Mouse (Mus musculus) limb, embryonic 15.5 days (tissue): ENCODE results near the gene Trim2. TPM values are rescaled to one million over a fixed set of nuclear protein-coding genes. Genes with fewer than 3 reads are reported as not detected.

ENCODE experiments used
- ATAC-seq: fragments of 200-750 bp; cut with Nextera tagmentation; 2 replicates; pipeline ENCODE4 v1.8.0; 2017; ENCODE audit warnings: low read depth, moderate TSS enrichment; ENCODE audit not compliant: insufficient number of reproducible peaks, low FRiP score, low TSS enrichment
- H3K27ac ChIP-seq: fragments of 300-500 bp; sonication (generic); 2 replicates; pipeline ENCODE4 v1.5.1; 2015; ENCODE audit warnings: moderate library complexity, mild to moderate bottlenecking, inconsistent platforms
- H3K27me3 ChIP-seq: fragments of 300-500 bp; sonication (generic); 2 replicates; pipeline ENCODE4 v1.6.1; 2015; ENCODE audit warnings: inconsistent platforms
- H3K36me3 ChIP-seq: fragments of 300-500 bp; sonication (generic); 2 replicates; pipeline ENCODE4 v1.6.1; 2015; ENCODE audit warnings: inconsistent platforms
- H3K4me1 ChIP-seq: fragments of 300-500 bp; sonication (generic); 2 replicates; pipeline ENCODE4 v1.6.1; 2015; ENCODE audit warnings: inconsistent platforms
- H3K4me2 ChIP-seq: fragments of 300-500 bp; sonication (generic); 2 replicates; pipeline ENCODE4 v1.6.1; 2015; ENCODE audit warnings: mild to moderate bottlenecking, inconsistent platforms
- H3K4me3 ChIP-seq: fragments of 300-500 bp; sonication (generic); 2 replicates; pipeline ENCODE4 v1.5.1; 2015; ENCODE audit warnings: mild to moderate bottlenecking, inconsistent platforms
- H3K9ac ChIP-seq: fragments of 300-500 bp; sonication (generic); 2 replicates; pipeline ENCODE4 v1.6.1; 2015; ENCODE audit warnings: inconsistent platforms
- H3K9me3 ChIP-seq: fragments of 300-500 bp; sonication (generic); 2 replicates; pipeline ENCODE4 v1.6.1; 2016; ENCODE audit warnings: inconsistent platforms
- WGBS: fragments of 180-500 bp; shearing (Covaris S2); methylation state at CpG from one replicate; pipeline ENCODE4 v1.1.7; 2015; 5-methylcytosine and 5-hydroxymethylcytosine counted together
- polyA plus RNA-seq: library from polyadenylated mRNA; unstranded; fragments of >200 nt; fragmentation: Nextera tagmentation; extraction: Ambion mirVana; gene quantifications from 2 replicates; pipeline ENCODE4 v1.2.1, GENCODE M21; 2015

Gene Trim2
- polyA plus RNA-seq, 1 experiment from 2014 or later: 35.9 TPM

GRCm38 (mm10) chr3:84278809-84279208 lies 27.9 kb downstream of the Trim2 start:
- Histone ChIP-seq H3K4me1 (peaks cover 6% of the 10 kb centered on the region; the same call in 1 of the 2 replicates), H3K9ac (no peak overlapping the region), H3K36me3 (no peaks in the 10 kb centered on the region), H3K4me3 (no peak overlapping the region), H3K4me2 (no peak overlapping the region), H3K27me3 (0 out of 2 replicates have a peak, but pooled peaks cover 3% of the 10 kb centered on the region), H3K9me3 (no peaks in the 10 kb centered on the region), H3K27ac (no peak overlapping the region)
- 66% methylated on average over 4 of the region's 4 CpGs for WGBS
- ATAC-seq: no peak

GRCm38 (mm10) chr3:84275124-84275523 lies 31.6 kb downstream of the Trim2 start:
- Histone ChIP-seq H3K9ac (no peak overlapping the region), H3K9me3 (no peaks in the 10 kb centered on the region), H3K27ac (no peak overlapping the region), H3K4me1 (peaks cover 6% of the 10 kb centered on the region), H3K27me3 (peaks cover 15% of the 10 kb centered on the region; the same call in 1 of the 2 replicates), H3K4me2 (no peak overlapping the region), H3K4me3 (no peak overlapping the region), H3K36me3 (no peaks in the 10 kb centered on the region)
- no peak for ATAC-seq
- 88% methylated on average over 4 of the region's 4 CpGs for WGBS

GRCm38 (mm10) chr3:84272293-84273015 lies 34.2 kb downstream of the Trim2 start:
- H3K4me3 ChIP-seq: no peak overlapping the region
- H3K4me2 ChIP-seq: no peak overlapping the region
- H3K36me3 ChIP-seq: no peaks in the 10 kb centered on the region
- H3K9ac ChIP-seq: no peak overlapping the region
- no peak overlapping the region for H3K27ac ChIP-seq
- peaks cover 30% of the 10 kb centered on the region for H3K27me3 ChIP-seq
- ATAC-seq: no peak
- WGBS: 89% methylated on average over 10 of the region's 10 CpGs
- H3K9me3 ChIP-seq: no peaks in the 10 kb centered on the region
- H3K4me1 ChIP-seq: peaks cover 14% of the 10 kb centered on the region

- H3K27ac ChIP-seq: no peak overlapping the region
- H3K4me1 ChIP-seq: peaks cover 14% of the 10 kb centered on the region
- no peaks in the 10 kb centered on the region for H3K9me3 ChIP-seq
- H3K9ac ChIP-seq: no peak overlapping the region
- no peaks in the 10 kb centered on the region for H3K36me3 ChIP-seq
- ATAC-seq: no peak
- peaks cover 32% of the 10 kb centered on the region for H3K27me3 ChIP-seq
- H3K4me3 ChIP-seq: no peak overlapping the region
- H3K4me2 ChIP-seq: no peak overlapping the region
- WGBS: 94% methylated on average over 10 of the region's 10 CpGs
Observed at GRCm38 (mm10) chr3:84271794-84272193, 34.9 kb downstream of the Trim2 start.

DNA sequence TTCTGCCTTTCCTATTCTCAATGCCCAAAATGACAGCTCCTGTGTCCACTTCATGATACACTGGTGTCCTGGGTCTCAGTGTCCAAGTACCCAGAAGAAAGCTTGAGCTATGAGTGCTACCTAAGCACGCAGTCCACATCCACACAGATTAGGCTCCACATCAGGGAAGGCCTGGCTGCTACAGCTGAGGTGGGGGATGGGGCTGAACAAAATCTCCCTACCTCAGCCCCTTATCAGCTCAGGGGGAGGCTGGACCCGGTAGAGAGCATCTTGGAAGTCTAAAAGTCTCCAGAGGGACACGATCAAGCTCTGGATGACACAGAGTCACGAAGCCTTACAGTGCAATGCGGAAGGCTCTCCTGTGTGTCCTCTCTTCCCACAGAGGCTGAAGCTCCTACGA lies 35.6 kb downstream of the Trim2 start:
- H3K27me3 ChIP-seq: peaks cover 36% of the 10 kb centered on the region
- WGBS: 70% methylated on average over 6 of the region's 6 CpGs
- H3K9ac ChIP-seq: no peak overlapping the region
- H3K4me1 ChIP-seq: peaks cover 14% of the 10 kb centered on the region
- no peak overlapping the region for H3K4me2 ChIP-seq
- H3K36me3 ChIP-seq: no peaks in the 10 kb centered on the region
- H3K27ac ChIP-seq: no peak overlapping the region
- H3K4me3 ChIP-seq: no peak overlapping the region
- no peak for ATAC-seq
- no peaks in the 10 kb centered on the region for H3K9me3 ChIP-seq

DNA sequence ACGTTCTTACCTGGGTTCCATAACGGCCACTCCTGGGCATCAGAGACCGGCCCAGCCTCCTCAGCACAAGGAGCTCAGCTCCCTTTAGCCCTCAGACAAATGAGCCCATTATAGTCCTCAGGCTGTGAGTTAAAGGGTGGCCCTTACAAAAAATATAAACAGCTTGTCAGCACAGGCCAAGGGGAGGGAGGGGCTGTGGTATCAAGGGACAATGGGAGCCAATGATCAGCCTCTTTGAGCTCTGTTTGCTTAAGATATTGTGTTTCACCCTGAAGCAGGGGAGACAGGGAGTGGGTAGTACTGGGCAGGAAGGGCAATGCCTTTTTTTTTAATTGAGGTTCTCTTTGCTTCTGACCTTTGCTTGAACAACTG lies 36.1 kb downstream of the Trim2 start:
- Histone ChIP-seq H3K9me3 (no peaks in the 10 kb centered on the region), H3K9ac (no peak overlapping the region)
- ATAC-seq: no peak

DNA sequence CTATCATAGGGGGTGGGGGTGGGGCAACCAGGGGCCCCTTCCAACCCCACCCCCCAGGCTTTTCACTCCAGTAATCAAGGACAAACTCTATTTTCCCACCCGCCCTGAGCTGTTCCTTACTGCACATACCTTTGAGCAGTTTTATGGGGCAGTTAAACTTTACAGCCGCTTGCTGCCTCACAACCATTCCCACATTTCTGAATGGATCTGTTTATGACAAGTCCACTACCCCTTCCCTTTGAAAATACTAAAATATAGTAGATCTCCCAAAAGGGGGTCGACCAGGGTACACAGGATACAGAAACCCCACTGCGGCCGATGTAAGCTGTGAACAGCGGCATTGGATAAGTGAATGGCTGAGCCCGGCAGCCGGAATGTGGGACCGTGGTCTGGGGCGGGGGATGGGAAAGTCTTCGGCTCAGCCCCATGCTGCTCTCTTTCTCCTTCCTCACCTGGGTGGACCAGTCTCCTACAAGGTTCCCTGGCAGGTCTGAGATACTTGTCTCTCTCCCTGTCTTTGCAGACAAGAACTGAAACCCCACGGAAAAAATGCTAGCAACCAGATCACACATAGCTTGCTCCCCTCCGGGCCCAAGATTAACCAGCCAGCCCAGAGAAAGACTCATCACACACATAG lies 36.6 kb downstream of the Trim2 start:
- ATAC-seq: peak; percentile 75
- Histone ChIP-seq H3K27ac (no peak overlapping the region), H3K4me2 (peak overlapping the region; percentile 42), H3K4me3 (0 out of 2 replicates have a peak overlapping the region, but pooled peaks have one; percentile 4), H3K27me3 (peaks cover 45% of the 10 kb centered on the region), H3K9ac (no peak overlapping the region), H3K4me1 (peaks cover 14% of the 10 kb centered on the region), H3K36me3 (no peaks in the 10 kb centered on the region), H3K9me3 (no peaks in the 10 kb centered on the region)
- 3% methylated on average over 13 of the region's 13 CpGs for WGBS

More for the DNA sequence above, 36.1 kb downstream of the Trim2 start:
- WGBS: 3% methylated on average over 3 of the region's 3 CpGs
- Histone ChIP-seq H3K36me3 (no peaks in the 10 kb centered on the region), H3K4me1 (peaks cover 14% of the 10 kb centered on the region), H3K27ac (no peak overlapping the region), H3K27me3 (peaks cover 40% of the 10 kb centered on the region), H3K4me2 (peak overlapping the region; percentile 42), H3K4me3 (0 out of 2 replicates have a peak overlapping the region, but pooled peaks have one; percentile 4)

- no peak overlapping the region for H3K4me3 ChIP-seq
- H3K4me1 ChIP-seq: peaks cover 14% of the 10 kb centered on the region
- peaks cover 59% of the 10 kb centered on the region for H3K27me3 ChIP-seq
- no peak overlapping the region for H3K9ac ChIP-seq
- H3K36me3 ChIP-seq: no peaks in the 10 kb centered on the region
- WGBS: 48% methylated on average over 3 of the region's 3 CpGs
- H3K4me2 ChIP-seq: no peak overlapping the region
- no peak overlapping the region for H3K27ac ChIP-seq
- no peak for ATAC-seq
- no peaks in the 10 kb centered on the region for H3K9me3 ChIP-seq
Observed at GRCm38 (mm10) chr3:84268434-84268833, 38.2 kb downstream of the Trim2 start.

DNA sequence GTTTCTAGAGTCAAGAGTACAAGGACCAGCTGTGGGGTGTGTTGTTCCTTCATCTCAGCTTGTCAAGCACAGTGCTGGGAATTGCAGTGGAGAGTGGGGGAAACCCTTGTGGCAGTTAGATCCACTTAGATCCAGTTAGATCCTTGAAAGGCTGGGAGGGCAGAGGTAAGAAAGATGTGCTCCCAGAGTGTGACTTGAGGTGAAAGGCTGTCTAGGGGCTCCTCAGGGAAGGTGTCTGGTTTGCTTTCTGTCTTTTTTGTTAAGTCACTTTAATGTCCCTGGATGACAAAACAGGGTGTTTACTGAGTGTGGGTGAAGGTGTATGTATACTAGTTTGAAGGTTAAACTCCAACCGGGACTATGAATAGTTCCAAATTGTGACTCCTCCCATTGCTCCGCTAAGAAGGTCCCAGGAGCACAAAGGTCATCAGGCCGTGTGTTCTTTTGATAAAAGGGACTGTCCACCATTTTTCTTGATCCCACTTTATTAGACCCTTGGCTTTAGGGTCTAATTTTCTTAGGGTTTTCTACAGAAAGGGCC lies 40.2 kb downstream of the Trim2 start:
- no peak for ATAC-seq
- no peak overlapping the region for H3K4me3 ChIP-seq
- peaks cover 64% of the 10 kb centered on the region for H3K27me3 ChIP-seq
- H3K9ac ChIP-seq: no peak overlapping the region
- no peak overlapping the region for H3K4me2 ChIP-seq
- H3K9me3 ChIP-seq: no peaks in the 10 kb centered on the region
- H3K4me1 ChIP-seq: peaks cover 14% of the 10 kb centered on the region
- H3K36me3 ChIP-seq: no peaks in the 10 kb centered on the region
- 77% methylated on average over 3 of the region's 3 CpGs for WGBS
- no peak overlapping the region for H3K27ac ChIP-seq

DNA sequence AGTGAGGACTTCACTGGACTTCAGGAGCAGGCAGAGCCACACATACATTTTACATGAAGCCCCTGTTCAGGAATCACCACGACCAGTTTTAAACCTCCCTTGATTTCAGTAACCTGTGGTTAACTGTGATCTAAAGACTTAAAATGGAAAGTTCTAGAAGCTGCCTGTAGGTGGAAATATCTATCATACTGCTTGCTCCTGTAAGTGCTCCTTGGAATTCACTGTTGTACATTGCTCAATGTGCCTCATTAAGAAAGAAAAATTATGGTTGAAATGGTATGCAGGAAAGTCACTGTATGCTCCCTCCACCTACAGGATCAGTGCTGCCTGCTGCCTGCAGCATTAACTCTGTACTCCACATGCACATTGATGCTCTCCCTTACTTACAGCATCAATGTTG lies 41.6 kb downstream of the Trim2 start:
- H3K4me2 ChIP-seq: no peak overlapping the region

DNA sequence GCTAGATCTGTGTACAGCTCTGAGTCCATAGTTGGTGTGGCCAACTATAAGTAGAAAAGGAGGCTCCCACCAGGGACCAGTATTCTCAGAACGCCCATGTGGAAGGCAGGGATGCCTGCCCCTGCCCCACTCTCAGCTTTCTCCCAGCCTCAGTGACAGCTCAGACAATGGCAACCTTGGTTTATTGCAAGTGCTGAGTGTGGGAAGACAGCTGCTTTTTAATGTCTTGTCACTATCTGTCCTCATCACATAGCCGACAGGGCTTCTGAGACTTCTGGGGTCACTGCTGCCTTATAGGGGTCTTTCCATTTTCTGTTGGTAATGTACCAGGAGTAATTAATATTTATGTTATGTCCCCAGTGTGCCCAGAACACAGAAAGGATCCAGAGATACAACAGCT lies 42.3 kb downstream of the Trim2 start:
- peaks cover 5% of the 10 kb centered on the region for H3K4me1 ChIP-seq
- WGBS: 63% methylated on average over 2 of the region's 2 CpGs
- no peak overlapping the region for H3K27ac ChIP-seq
- ATAC-seq: no peak
- H3K9ac ChIP-seq: no peak overlapping the region
- H3K36me3 ChIP-seq: no peaks in the 10 kb centered on the region
- no peak overlapping the region for H3K4me3 ChIP-seq
- H3K27me3 ChIP-seq: peaks cover 70% of the 10 kb centered on the region
- no peak overlapping the region for H3K4me2 ChIP-seq
- no peaks in the 10 kb centered on the region for H3K9me3 ChIP-seq

More for the DNA sequence above, 41.6 kb downstream of the Trim2 start:
- Histone ChIP-seq H3K9ac (no peak overlapping the region), H3K4me1 (peaks cover 11% of the 10 kb centered on the region), H3K9me3 (no peaks in the 10 kb centered on the region), H3K27me3 (peaks cover 70% of the 10 kb centered on the region), H3K36me3 (no peaks in the 10 kb centered on the region), H3K27ac (no peak overlapping the region), H3K4me3 (no peak overlapping the region)
- no peak for ATAC-seq
- WGBS: 46% methylated on average over 1 of the region's 1 CpGs

DNA sequence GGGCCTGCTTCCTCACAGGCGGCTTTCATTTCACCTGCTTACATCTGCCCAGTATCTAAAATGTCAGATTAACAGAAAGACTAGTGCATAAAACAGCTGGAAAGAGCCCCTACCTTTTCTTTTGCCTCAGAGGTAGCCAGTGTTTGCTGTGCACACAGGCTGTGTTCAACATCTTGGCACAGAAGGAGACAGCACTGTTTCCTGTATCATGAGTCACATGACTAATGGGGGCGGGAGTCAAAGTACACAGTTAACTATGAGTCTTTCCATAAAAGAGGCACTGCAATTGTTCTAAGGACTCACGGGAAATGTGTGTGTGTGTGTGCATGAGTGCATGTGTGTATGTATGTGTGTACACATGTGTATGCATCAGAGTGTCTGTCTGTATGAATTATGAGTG lies 43.9 kb downstream of the Trim2 start:
- H3K9me3 ChIP-seq: no peaks in the 10 kb centered on the region
- H3K9ac ChIP-seq: no peak overlapping the region
- no peak for ATAC-seq
- peaks cover 16% of the 10 kb centered on the region; the same call in 1 of the 2 replicates for H3K4me1 ChIP-seq
- no peak overlapping the region for H3K4me2 ChIP-seq
- H3K27ac ChIP-seq: no peak overlapping the region
- H3K27me3 ChIP-seq: peaks cover 57% of the 10 kb centered on the region
- H3K4me3 ChIP-seq: no peak overlapping the region
- WGBS: 71% methylated on average over 3 of the region's 3 CpGs
- no peaks in the 10 kb centered on the region for H3K36me3 ChIP-seq
